In genomic region chr8:86364898-86365297, GRCm38 (mm10) we compare ENCODE assay signal across 10 mouse cellular contexts.
DNase-seq lines count a peak whose midpoint lies in the region; ATAC-seq and TF ChIP-seq lines count a peak whose summit lies in the region.
"Had no signal": no experiment of that assay in that cellular context is flagged by ENCODE, and none has a peak within 500 bp of the region (broad histone marks: within the 10 kb centered on the region; RNA-seq: fewer than 3 reads in every experiment).

No protein-coding gene starts in this region.

- DNase-seq in retina, postnatal 1 day, result peak; percentile 27
- no peak for DNase-seq in retina, embryonic 14.5 days (ENCODE audit: low spot score)
- DNase-seq in c-Kit-positive CD71-negative TER-119-negative erythroid progenitor cells, embryonic 14.5 days (ENCODE audit: low read depth), result peak; percentile 4
- peak; percentile 22 for DNase-seq in thymus, postnatal 14 days
- DNase-seq in urinary bladder, postnatal 25 days (ENCODE audit: low spot score), result no peak
- no peak for DNase-seq in adipocyte (ENCODE audit: low spot score)
- DNase-seq: lung, postnatal 14 days had no signal

- no peaks in the 10 kb centered on the region for H3K9me3 ChIP-seq in intestine, postnatal 0 days (ENCODE audit: control insufficient read depth)
- no peaks in the 10 kb centered on the region for H3K9me3 ChIP-seq in intestine, embryonic 15.5 days
- H3K9me3 ChIP-seq: heart, embryonic 10.5 days had no signal

- no peak overlapping the region for H3K4me3 ChIP-seq in intestine, postnatal 0 days (ENCODE audit: low read depth, low read length)
- no peak overlapping the region for H3K4me3 ChIP-seq in intestine, embryonic 15.5 days (replicated peaks)
- H3K4me3 ChIP-seq: heart, embryonic 10.5 days had no signal

- ATAC-seq in intestine, postnatal 0 days, result no peak
- ATAC-seq in intestine, embryonic 15.5 days, result no peak

- 65% methylated on average over 2 of the region's 2 CpGs for WGBS in intestine, postnatal 0 days
- 60% methylated on average over 2 of the region's 2 CpGs for WGBS in intestine, embryonic 15.5 days

- H3K27me3 ChIP-seq in intestine, postnatal 0 days (replicated peaks; ENCODE audit: control insufficient read depth, insufficient read depth, low read length), result no peaks in the 10 kb centered on the region
- no peaks in the 10 kb centered on the region for H3K27me3 ChIP-seq in intestine, embryonic 15.5 days (replicated peaks)

- H3K9ac ChIP-seq in intestine, postnatal 0 days (ENCODE audit: low read depth, low read length), result no peak overlapping the region
- H3K9ac ChIP-seq in intestine, embryonic 15.5 days, result no peak overlapping the region

- H3K4me2 ChIP-seq in intestine, postnatal 0 days (replicated peaks; ENCODE audit: low read depth), result no peak overlapping the region
- no peak overlapping the region for H3K4me2 ChIP-seq in intestine, embryonic 15.5 days (replicated peaks)

- no peak overlapping the region for H3K27ac ChIP-seq in intestine, postnatal 0 days (ENCODE audit: low read depth, low read length)
- H3K27ac ChIP-seq in intestine, embryonic 15.5 days, result no peak overlapping the region
- H3K27ac ChIP-seq: heart, embryonic 10.5 days had no signal

- H3K36me3 ChIP-seq in intestine, postnatal 0 days (ENCODE audit: control insufficient read depth, insufficient read depth), result no peaks in the 10 kb centered on the region
- H3K36me3 ChIP-seq in intestine, embryonic 15.5 days, result no peaks in the 10 kb centered on the region
- H3K36me3 ChIP-seq: heart, embryonic 10.5 days had no signal

- TF ChIP-seq CTCF in intestine, postnatal 0 days (IDR thresholded peaks at IDR 0.05; ENCODE audit: low read depth), result peak; percentile 60

- H3K4me1 ChIP-seq in intestine, postnatal 0 days (replicated peaks; ENCODE audit: control insufficient read depth, insufficient read depth, low read length), result no peaks in the 10 kb centered on the region
- no peaks in the 10 kb centered on the region for H3K4me1 ChIP-seq in intestine, embryonic 15.5 days (replicated peaks)
- H3K4me1 ChIP-seq: heart, embryonic 10.5 days had no signal

Comparison
In these comparisons a context has a peak if more than half of its experiments do, and no peak if none do; other contexts are left out.
1. DNase-seq: peak in retina, postnatal 1 day (single experiment), c-Kit-positive CD71-negative TER-119-negative erythroid progenitor cells, embryonic 14.5 days (single experiment) and thymus, postnatal 14 days (single experiment); none in retina, embryonic 14.5 days (single experiment), urinary bladder, postnatal 25 days (single experiment) and adipocyte (single experiment).